Mouse (Mus musculus) naive thymus-derived CD4-positive, alpha-beta T cell, adult 2 months (primary cell): ENCODE results near the gene Sorbs1.
A peak's percentile ranks its signal among the peaks of the same experiment; 100 is the strongest.

Experiments
- DNase-seq: peaks from one replicate; pipeline ENCODE4 v3.0.0-alpha.2; 2011; ENCODE audit warnings: low read depth

Gene Sorbs1

GRCm38 (mm10) chr19:40259485-40259884 lies 254.1 kb downstream of the Sorbs1 start:
- DNase-seq = no peak

GRCm38 (mm10) chr19:40257396-40257795 lies 256.2 kb downstream of the Sorbs1 start:
- DNase-seq = peak; percentile 93

GRCm38 (mm10) chr19:40256376-40257050 lies 257.1 kb downstream of the Sorbs1 start:
- peak; percentile 40 for DNase-seq

- no peak for DNase-seq
These were observed 258.0 kb downstream of the Sorbs1 start for GRCm38 (mm10) chr19:40255561-40255960.

GRCm38 (mm10) chr19:40254741-40255140 lies 258.8 kb downstream of the Sorbs1 start:
- DNase-seq = no peak

DNA sequence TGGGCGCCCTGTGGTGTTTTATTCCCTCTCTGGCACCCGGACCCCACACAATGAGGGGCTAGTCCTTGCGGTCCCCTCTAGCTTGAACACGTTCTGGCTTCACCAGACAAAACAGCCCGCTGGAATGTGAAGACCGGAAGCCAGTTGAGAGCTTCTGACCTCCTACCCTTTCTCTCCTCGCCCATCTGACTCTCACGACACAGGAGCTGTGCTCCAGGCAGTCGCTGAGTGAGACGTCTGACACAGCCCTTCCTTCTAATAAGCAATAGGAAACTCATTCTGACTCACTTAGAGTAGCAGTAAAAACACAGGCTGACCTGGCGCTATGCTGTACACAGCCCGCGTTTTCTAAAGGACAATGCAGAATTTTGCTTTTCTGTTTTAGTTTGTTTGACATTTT lies 259.8 kb downstream of the Sorbs1 start:
- no peak for DNase-seq

- DNase-seq = no peak
These were observed 262.5 kb downstream of the Sorbs1 start for GRCm38 (mm10) chr19:40251115-40251514.

DNA sequence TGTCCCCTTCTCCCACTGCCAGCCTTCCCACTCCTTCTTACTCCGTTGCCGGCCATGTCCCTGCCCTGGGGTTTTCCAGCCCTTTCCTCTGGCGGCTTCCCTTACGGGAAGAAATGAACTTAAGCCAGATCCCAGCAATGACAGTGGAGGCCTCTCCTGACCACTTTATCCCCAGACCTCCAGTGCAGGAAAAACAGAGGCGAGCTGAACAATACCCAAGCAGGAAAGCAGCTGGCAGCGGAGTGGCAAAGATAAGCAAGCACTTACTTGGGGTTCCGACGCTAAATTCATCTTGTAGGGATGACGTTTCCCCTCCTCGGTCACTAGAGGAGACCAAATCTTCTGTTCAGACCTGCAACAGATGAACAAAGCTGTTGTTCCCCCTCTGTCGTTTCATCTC lies 264.2 kb downstream of the Sorbs1 start:
- DNase-seq = no peak

DNA sequence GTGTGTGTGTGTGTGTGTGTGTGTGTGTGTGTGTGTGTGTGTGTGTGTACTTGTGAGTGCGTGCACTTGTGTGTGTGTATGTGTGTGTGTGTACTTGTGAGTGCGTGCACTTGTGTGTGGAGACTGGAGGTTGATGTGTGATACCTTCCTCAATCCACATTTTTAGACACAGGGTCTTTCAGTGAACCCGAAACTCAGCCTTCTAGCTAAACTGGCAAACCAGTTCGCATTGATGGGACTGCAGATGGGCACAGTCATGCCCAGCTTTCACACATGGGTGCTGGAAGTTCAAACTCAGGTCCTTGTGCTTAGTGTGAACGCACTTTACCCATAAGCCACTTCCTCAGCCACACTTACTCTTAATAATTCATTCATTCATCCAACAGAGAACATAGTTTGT lies 265.1 kb downstream of the Sorbs1 start:
- DNase-seq = no peak

DNA sequence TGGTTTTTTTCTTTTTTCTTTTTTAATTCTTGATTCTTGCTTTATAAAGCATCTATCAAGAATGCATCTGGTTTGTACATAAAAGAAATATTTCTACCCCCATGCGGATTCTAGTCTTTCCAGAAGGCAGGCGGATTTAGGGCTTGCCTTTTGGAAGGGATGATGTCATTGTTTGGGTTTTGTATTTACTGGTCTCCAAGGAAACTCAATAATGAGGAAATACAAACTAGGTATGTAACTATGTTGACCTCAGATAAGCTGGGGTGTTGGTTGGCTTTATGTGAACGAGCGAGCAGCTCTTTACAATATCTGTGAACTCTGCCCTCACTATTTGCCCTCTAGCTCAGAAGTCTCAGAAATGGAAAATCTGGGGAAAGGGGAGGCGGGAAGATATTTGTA lies 266.3 kb downstream of the Sorbs1 start:
- DNase-seq = no peak

- DNase-seq = no peak
These were observed 266.8 kb downstream of the Sorbs1 start for GRCm38 (mm10) chr19:40246646-40247267.
